Mouse (Mus musculus) natural killer cell, adult 2 months (primary cell): ENCODE measurements around the gene Cks1b.

ENCODE experiments used
- DNase-seq, 2 experiments: peaks; one replicate each; pipeline ENCODE4 v3.0.0; 2022; ENCODE audit warnings: low spot score in 2 of 2

Gene Cks1b

DNA sequence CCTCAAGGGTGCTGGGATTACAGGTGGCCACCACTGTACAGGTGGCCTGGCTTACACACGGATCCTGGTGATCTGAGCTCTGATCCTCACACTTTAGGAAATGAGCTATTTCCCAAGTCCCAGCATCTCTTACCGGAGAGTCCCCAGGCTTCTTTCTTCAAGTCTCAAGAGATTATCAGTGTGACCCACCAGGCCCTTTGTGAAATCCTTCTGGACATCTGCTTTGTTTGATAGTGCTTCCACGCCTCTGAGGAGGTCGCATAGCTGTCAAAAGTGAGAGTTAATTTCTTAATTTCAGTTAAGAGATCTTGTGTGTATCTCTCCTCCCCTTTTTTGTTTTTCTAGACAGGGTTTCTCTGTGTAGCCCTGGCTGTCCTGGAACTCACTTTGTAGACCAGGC, 7.7 kb upstream of the Cks1b start:
- DNase-seq = no peak

GRCm38 (mm10) chr3:89425141-89425525, 7.0 kb upstream of the Cks1b start:
- DNase-seq = no peak

DNA sequence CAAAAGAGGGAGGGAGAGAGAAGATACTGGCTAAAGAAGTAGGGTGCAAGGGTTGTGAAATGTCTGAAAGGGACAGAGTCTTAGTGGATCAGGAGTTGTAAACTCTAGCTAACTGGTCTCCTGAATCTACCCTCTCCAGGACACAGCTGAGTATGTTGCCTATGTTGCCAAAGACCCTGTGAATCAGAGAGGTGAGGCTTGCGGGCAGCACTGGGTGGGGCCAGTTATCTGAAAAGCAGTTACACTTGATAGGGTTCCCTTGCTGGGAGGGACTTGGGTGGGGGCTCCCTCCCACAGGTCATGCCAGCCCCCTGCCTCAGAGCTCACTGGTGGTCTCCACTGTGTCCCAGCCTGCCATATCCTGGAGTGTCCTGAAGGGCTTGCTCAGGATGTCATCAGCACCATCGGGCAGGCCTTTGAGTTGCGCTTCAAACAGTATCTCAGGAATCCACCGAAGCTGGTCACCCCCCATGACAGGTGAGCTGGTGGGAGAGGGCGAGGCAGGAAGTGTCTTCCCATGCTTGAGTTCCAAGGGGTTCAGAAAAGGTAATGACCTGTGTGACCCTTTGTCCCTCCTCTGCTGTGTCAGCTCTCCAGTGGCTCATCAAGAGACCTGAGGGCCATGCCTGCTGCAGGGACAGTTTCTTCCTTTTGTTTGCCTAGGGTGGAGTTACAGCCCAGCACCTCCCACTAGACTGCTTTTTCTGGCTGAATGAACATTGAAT, 6.4 kb upstream of the Cks1b start:
- DNase-seq = no peak

- DNase-seq = no peak
Observed at GRCm38 (mm10) chr3:89422556-89423205, 4.5 kb upstream of the Cks1b start.

DNA sequence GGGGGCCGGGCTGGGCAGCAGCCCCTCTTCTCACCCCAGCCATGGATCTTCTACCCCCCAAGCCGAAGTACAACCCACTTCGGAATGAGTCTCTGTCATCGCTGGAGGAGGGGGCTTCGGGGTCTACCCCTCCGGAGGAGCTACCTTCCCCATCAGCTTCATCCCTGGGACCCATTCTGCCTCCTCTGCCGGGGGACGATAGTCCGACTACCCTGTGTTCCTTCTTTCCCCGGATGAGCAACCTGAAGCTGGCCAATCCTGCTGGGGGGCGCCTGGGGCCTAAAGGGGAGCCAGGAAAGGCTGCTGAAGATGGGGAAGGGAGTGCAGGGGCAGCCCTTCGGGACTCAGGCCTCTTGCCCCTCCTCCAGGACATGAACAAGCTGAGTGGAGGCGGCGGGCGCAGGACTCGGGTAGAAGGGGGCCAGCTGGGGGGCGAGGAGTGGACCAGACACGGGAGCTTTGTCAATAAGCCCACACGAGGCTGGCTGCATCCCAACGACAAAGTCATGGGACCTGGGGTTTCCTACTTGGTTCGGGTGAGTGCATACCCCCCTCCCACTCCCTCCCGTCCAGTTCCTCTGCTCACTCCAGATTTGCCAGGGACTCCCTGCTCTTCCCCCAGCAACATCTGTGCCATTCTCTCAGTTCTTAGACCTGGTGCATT, 3.8 kb upstream of the Cks1b start:
- no peak for DNase-seq

GRCm38 (mm10) chr3:89421002-89421774, 3.0 kb upstream of the Cks1b start:
- peak in 1 of 2 experiments; percentile 21 for DNase-seq

- no peak for DNase-seq
Observed at GRCm38 (mm10) chr3:89420421-89420820, 2.2 kb upstream of the Cks1b start.

- DNase-seq = no peak
Observed at GRCm38 (mm10) chr3:89419981-89420380, 1.8 kb upstream of the Cks1b start.

- no peak for DNase-seq
Observed at GRCm38 (mm10) chr3:89419571-89419970, 1.4 kb upstream of the Cks1b start.

DNA sequence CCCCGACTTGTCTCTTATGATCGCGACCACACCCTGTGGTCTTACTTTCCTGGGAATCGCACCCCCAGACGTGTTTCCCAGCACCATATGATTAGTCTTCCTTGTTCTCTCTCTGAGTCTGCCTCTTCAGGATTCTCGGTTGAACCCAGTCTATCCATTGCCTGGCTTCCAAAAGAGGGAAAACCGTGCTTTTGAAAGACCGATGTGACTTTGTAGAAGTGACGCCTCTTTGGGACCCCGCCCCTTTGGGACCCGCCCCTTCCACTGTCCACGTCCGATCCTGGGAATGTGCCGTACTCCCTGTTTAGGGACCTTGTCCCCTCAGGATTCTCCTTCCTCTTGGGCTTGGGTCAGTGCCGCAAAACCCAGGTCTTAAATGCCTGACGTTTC, 673 bp upstream of the Cks1b start:
- DNase-seq = no peak

DNA sequence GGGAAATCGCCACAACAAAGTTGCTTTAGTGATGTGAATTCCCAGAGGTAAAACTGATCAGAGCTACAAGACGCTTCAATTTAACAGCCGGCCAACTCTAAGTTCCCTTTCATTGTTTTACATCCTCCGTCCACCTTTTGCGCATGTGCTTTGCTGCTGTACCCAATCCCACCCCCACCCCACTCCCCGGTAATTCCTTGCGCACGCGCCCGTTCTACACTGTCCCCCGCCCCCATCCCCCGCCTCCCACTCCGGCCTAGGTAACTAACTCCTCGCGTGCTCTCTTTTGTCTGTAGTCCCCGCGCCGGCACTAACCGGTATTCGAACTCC, 378 bp downstream of the Cks1b start:
- no peak for DNase-seq

GRCm38 (mm10) chr3:89417131-89417530, 1.1 kb downstream of the Cks1b start:
- no peak for DNase-seq

DNA sequence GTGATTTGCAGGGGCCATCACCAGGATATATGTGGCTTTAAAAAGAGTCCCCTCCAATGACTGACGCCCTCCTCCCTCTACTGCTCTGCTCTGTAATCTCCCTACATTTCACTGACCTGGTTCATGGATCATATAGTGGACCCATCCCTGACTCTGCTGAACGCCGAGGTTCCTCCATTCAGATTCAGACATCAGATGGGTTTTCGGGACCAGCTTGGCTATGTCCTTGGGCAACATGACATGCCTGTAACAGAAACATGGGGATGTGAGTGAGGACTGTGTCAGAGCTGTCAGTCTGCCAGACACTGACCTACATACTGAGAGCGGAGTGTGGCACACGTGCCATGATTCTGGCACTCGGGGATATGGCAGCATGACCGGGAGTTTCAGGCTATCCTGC, 2.0 kb downstream of the Cks1b start:
- no peak for DNase-seq

GRCm38 (mm10) chr3:89411490-89412393, 6.4 kb downstream of the Cks1b start, which contains the start of gene Flad1:
Gene Flad1 (minus strand): TSS chr3:89411870.
- DNase-seq = peak; percentile 98 to 100

GRCm38 (mm10) chr3:89410864-89411263, 7.3 kb downstream of the Cks1b start:
- no peak for DNase-seq

GRCm38 (mm10) chr3:89409701-89410100, 8.5 kb downstream of the Cks1b start:
- no peak for DNase-seq

GRCm38 (mm10) chr3:89408448-89408847, 9.7 kb downstream of the Cks1b start:
- no peak for DNase-seq

DNA sequence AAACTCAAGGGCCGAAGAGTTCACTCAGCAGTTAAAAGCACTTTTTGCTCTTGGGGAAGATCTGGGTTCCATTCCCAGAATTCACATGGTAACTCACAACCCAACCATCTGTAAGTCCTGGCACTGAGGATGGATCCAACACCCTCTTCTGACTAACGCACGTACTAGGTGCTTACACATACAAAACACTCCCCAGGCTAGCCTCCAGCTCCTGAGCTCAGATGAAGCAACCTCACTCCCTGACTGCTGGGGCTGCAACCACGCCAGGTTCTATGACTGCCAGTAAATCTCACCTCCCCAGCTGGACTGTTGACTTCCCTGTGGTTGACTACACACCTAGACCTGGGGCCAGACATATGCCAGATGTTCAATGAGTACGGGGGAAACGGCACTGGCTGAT, 11.3 kb downstream of the Cks1b start:
- DNase-seq = no peak

DNA sequence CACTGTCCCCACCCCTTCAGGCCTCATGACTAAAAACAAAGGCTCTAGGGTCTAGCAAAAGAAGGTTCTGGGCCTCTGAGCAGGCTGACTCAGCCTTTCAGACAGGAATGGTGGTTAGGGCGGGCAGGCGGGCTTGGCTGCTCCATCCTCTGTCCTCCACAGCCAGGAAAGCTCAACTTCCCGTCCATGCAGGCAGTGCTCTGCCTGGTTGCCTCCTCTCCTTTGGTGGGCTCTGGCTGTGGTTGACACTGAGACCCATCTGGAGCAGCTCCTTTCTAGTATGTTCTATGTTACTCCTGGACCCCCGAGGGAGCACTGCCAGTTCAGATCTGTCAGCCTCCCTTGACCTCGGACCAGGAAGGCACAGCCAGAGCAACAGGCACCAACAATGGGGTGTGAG, 15.5 kb downstream of the Cks1b start, which contains the start of gene Lenep:
Gene Lenep, minus strand, starts transcription at position 101 of the 400 bp plus-strand sequence.
- no peak for DNase-seq

- no peak for DNase-seq
Observed at GRCm38 (mm10) chr3:89401329-89401728, 16.9 kb downstream of the Cks1b start.

- no peak for DNase-seq
Observed at GRCm38 (mm10) chr3:89396654-89397005, 21.6 kb downstream of the Cks1b start.
